Mouse (Mus musculus) telencephalon, adult 2 months (tissue): ENCODE data around the gene St3gal3.

Experiments
- DNase-seq: peaks from one replicate; pipeline ENCODE4 v3.0.0-alpha.2; 2011; ENCODE audit warnings: low read depth, low spot score

St3gal3 gene

DNA sequence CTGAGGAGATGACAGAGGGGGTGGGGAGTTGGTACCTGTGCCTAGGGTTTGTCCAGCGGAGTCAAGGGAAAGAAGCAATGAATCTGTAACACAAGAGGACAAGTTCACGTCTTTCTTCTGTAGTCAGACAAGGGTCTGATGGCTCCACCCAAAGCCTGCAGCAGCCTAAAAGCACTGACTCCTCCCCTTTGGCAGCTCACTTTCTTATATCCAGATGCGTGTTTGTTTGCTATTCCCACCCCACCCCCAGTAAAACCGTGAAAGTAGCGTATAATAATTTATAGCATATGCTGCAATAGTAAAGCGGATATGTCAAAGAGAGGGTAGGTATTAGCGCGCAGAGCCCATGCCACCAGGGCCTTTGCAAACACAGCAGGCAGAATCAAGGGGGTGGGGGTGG, 80.1 kb downstream of the St3gal3 start:
- DNase-seq = no peak

- DNase-seq = no peak
These were observed 80.8 kb downstream of the St3gal3 start for GRCm38 (mm10) chr4:118053904-118054303.

DNA sequence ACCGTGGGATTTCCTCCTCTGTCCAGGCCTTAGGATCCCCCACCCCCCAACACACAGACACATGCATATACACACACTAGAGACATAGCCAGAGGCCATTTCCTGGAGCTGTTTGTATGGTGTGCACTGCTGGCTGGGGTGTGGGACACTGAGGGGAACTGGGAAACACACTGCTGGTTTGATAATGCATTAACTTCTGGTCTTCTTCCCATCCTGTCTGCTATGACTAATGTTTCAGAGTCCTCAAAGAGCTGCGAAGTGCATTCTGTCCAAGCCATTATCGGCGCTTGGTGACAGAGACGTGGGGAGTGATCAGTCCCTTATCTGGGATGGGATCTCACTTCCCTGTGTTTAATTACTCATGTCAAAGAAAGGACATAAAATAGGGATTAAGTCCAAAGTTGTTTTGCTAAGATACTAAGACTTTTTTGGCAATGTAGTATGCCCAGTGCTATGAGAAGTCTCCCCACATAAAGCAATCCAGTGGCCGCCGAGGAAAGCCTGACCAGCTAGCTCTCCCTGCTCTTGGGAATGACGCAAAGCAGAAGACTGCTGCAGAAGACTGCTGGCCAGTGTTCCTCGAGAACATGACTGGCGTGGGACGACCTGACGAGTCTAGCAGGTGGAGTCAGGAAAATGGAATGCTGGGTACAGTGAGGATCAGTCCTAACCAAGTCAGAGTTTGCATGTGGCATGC, 85.0 kb downstream of the St3gal3 start:
- DNase-seq = no peak

DNA sequence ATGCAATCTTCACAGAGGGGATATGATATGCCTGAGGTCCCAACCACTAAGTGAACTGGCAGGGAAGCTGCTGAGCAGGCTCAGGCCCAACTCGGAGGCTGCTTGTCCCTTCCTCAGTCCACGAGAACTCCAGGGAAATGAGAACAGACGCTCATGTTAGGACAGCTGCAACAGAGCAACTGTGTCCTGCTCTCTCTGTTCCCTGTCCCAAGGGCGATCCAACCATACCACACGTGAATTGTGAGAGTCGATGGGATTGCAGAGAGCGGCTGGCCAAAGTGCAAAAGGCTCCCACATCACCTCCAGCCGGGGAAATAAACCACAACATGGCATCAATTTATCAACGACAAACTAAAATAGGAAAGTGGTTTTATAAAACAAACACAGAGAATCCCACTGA, 90.2 kb downstream of the St3gal3 start:
- no peak for DNase-seq

DNA sequence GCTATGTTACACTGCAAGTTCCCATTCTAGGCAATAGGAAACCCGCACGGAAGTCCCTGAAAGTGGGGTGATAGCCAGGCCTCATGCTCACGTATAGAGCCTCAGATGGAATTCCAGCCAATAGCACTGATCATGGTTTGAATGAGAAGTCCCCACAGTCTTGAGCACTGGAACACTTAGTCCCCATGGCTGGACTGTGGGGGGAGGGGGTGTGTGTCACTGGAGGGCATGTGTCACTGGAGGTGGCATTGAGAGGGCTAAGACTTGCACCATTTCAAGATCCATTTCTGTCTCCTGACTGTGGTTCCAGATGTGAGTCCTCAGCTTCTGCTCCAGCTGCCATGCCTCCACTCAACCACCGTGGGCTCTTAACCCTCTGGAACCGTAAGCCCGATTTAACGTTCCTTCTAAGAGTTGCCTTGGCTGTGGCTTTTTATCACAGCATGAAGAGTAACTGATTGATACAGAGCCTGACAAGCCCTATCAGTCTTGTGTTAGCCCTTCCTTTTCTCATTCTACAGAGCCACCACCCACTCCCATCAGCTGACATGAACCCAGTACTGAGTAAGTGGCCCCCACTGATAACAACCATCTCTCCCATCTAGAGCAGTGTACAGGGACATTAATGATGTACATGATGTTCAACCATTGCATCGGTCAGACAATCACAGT, 91.2 kb downstream of the St3gal3 start:
- DNase-seq = no peak

GRCm38 (mm10) chr4:118042671-118043320, 91.9 kb downstream of the St3gal3 start:
- no peak for DNase-seq

GRCm38 (mm10) chr4:118041145-118041544, 93.6 kb downstream of the St3gal3 start:
- no peak for DNase-seq

GRCm38 (mm10) chr4:118040650-118041049, 94.1 kb downstream of the St3gal3 start:
- DNase-seq = no peak

DNA sequence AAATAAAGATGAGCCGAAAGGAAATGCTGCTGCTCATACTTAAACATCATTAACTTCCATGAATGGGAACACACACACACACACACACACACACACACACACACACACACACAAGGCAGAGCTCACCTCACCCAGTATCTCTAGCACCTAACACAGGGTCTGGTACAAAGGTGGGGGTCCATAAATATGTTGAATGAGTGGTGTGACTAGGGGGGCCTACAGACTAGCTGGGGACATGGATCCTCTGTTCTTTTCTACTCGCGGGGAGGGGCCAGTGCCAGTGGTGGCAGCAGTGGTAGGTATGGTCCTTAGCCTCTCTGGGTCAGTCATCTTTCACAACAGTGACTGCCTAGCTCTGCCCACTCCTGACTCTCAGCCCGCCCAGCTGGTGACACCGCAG, 94.8 kb downstream of the St3gal3 start:
- DNase-seq = no peak

- no peak for DNase-seq
These were observed 96.7 kb downstream of the St3gal3 start for GRCm38 (mm10) chr4:118038023-118038422.

DNA sequence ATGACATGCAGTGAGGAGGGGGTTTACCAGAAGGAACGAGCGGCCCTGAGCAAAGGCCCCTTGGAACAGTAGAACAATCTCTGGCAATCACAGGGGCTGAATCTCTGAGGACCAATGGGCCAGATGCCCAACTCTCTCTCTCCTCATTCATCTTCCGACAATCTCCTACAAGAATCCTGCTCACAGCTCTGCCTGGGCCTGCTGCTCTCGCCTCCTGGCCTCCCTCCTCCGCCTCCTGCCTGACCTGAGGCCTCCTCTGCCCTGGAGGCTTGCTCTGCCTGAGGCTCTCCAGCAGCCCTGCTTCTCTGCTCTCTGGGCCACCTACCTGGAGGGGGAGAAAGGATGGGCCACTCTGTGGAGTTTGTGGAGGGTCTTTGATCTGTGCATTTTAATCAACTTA, 97.3 kb downstream of the St3gal3 start:
- DNase-seq = no peak

DNA sequence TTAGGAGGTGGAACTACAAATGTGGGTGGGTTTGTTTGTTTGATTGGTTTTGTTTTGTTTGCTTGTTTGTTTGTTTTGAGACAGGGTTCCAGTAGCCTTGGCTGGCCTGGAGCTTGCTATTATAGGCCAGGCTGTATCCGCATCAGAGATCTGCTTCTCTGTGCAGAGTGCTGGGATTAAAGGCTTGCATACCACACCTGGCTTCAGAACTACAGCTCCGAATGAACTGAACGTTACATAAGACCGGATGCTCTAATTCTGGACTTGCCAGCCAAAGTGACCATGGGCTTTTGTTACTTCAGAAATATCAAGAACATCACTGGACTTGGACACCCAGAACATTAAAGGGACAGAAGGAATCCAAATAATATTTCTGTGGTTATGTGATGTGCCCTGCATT, 98.2 kb downstream of the St3gal3 start:
- DNase-seq = no peak

DNA sequence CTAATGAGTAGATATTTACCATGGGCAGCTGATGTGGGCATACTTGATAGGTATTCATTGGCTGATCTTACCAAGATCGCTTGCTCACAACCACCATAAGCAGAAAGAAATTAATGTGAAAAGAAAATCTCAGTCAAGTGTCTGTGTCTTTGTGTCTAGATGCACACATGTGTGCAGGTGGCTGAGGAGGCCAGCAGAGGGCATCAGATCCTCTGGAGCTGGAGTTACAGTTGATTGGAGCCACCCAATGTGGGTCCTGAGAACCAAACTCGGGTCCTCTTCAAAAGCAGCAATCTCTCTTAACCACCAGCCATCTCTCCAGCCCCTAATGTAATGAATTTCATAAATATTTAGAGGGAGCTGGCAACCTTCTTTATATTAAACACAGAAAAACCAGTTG, 99.6 kb downstream of the St3gal3 start:
- no peak for DNase-seq

DNA sequence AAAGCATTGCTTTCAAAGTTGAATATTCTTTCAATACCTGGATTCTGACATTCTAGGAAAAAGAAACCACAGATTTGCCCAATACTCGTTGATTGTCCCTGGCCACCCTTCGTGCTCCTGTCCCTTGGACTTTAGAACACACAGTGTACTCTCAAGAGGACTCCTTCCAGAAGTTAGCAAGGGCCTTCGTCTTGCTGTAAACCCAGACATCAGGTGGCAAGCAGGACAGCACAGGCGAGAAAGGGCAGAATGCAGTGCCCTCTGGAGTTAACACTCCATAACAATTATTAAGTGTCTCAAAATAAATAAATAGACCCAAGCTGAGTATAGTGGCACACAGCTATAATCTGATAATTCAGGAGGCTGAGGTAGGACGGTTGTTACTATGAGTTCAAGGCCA, 101.7 kb downstream of the St3gal3 start:
- DNase-seq = no peak

DNA sequence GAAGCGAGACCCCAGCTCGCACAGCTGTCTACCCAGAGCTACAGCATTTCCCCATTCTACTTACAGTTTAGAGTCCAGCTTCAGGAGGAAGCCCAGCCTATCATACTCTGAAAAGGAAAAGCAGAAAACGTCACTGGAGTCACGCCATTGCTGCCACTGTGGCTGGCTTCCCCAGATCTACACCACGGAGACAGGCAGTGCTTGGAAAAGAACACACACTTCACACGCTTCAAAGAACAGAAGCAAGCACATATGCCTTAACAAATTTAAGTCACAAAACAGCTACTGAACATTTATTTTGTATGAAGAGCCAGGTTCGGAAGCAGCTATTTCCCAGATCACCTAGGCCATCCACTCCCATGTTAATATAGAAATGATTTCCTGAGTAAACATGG, 102.9 kb downstream of the St3gal3 start:
- DNase-seq = no peak

DNA sequence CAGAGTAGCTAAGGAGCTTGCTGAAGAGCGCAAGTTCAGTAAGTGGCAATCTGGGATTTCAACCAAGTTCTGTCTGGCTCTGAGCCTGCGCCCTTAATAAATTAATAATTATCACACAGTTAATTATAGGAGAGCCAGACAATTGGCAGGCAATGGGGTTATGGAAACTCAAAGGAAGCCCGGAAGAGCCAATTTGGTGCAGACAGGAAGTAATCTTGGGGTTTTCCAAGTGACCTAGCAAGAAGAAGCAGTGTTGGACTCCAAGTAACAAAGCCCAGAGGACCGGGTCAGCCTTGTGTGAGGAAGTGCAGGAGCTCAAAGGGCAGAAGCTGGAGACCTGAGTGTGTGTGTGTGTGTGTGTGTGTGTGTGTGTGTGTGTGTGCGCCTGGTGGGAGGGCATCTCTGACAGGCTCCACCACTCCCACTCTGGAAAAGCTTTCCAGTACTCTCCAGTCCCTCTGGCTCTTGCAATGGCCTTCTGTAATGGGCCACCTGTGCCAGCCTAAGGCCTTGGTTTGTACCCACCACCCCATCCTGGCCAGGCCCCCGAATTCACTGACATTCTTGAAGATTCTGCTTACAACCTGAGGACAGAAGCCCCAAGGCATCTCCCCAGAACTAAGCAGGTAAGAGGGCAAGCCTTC, 103.5 kb downstream of the St3gal3 start:
- DNase-seq = no peak

DNA sequence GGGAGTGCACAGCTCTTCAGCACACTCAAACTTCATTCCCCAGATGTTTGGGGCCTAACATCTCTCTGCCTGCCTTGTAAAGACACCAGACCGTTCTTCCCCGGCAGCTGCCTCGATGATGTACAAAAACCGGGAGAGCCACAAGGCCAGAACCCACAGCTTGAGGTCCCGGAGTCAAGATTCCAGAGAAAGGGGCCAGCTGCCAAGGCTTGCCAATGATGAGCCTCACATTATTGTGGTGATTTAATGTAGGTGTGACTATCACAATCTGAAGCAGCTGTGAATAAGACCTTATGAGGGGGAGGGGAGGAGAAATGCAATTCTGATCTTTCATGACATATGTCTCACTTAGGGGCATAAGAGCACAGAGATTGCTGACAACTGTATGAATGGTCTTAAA, 104.4 kb downstream of the St3gal3 start:
- DNase-seq = no peak

DNA sequence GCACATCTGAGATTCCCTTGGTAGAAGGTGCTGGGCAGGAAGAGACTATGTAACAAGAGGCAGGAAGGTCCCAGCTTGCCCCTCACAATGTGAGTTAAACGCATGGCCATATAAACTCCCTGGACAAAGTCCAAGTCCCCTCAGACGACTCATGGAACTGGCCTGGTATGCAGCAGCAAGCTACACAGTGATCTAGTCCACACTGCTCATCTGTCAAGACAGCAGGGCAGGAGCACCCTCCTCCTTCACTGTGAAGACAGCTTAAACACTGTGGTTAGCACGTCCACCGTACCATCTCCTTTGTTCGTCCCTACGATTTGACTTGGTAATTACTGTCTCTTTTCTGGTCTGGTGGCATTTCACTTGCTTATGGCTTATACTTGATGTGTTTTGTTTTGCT, 104.8 kb downstream of the St3gal3 start:
- DNase-seq = no peak

GRCm38 (mm10) chr4:118028994-118029393, 105.7 kb downstream of the St3gal3 start:
- no peak for DNase-seq

- no peak for DNase-seq
These were observed 108.8 kb downstream of the St3gal3 start for GRCm38 (mm10) chr4:118025931-118026330.

DNA sequence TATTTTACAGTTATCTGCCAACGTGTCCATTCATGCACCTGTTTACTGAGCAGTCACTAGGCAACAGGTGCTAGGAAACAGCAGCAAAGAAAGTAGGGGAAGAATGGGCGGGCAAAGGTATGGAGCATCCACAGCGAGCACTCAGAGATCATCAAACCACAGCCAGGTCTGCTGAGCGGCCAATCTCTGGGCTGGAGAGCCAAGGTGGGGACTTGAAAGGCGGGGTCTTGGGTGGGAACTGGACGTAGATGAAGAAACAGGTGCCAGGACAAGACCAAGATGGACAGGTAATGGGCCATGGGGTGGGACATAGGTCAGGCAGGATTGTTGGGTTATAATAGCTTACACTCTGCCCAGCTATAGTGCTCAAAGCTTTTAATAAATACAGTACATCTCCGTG, 109.3 kb downstream of the St3gal3 start:
- DNase-seq = no peak

DNA sequence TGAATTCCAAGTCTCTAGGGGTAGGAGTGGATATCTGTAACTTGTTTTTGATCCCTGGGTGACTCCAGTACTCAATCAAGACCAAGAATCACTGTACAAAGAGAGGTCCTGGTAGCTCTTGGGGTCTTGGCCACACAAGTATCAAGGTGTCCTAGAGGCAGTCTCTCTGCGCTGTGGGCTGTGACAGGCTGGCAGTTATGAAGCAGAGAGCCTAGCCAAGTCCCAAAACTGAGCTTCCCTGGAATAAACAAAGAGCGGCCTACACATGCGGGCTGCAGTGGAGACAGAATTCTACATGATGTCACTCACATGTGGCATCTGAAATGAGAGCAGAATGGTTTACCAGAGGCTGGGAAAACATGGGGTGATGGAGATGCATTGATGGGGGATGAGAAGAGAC, 111.9 kb downstream of the St3gal3 start:
- no peak for DNase-seq

- DNase-seq = no peak
These were observed 112.3 kb downstream of the St3gal3 start for GRCm38 (mm10) chr4:118022406-118022805.
